Mouse (Mus musculus) lung, postnatal 10 days (tissue): ENCODE data around the gene Zfp780b.
"Not testable (repeated sequence)": the region's sequence is repeated elsewhere in the genome, so short reads cannot be mapped to it uniquely, and the experiment has no call there.

Experiments
- DNase-seq: peaks from one replicate; pipeline ENCODE4 v3.0.0; 2021

Zfp780b gene

DNA sequence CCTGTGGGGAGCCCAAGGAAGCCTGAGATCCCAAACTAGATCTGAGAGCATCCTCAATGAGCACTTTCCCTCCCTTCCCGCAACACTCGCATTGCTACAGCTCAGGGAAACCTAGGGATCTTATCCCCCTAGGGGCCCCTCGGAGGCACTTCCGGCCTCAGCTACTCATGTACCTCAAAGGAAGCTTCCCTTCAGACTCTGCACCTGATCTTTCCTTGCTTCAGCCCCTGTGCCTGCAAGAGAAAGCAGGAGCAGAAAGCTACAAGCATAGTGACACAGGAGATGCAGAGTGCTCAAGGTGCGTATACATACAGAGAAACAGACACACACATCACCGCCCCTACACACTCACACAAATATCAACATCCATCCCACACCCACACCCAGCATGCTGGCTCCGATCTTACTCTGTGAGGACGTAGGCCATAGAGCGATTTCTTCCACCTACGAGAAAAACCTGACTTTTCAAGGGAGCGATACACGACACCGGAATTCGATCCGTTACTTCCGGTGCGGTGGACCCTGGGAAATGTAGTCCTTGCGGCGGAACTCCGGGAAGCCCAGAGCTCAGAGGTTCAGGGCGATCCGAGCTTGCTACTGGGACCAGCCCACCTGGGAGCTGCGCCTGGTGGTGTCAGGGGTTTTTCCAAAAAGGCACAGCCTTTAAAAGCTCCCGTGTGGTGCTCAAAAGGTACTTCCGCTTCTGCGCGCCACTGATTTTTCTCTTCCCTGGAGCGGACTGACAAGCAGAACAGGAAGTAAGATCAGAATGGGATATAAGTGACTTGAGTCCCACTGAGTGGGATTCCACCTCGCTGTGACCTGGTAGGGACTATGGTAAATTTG lies at the start of gene Zfp780b:
TSS of gene Zfp780b (minus strand) at position 489 of the 846 bp plus-strand sequence.
- DNase-seq, result peak; percentile 77

DNA sequence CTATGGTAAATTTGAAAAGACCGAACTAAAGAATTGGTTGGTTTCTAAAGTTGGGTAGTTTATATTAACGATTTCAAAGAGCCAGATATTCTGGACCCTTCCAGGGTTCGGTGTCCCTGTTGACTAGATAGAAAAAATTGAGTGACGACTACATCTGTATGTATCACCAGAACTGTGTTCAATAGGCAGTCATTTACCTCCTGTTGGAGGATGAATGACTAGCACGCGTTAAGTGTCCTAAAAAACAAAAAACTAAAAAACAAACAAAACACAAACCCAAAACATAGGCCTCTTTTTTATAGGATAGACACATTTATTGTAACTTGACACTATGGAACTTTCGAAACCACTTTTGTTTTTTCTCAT lies 35.5 kb upstream of the Zfp780b start:
- no peak for DNase-seq

DNA sequence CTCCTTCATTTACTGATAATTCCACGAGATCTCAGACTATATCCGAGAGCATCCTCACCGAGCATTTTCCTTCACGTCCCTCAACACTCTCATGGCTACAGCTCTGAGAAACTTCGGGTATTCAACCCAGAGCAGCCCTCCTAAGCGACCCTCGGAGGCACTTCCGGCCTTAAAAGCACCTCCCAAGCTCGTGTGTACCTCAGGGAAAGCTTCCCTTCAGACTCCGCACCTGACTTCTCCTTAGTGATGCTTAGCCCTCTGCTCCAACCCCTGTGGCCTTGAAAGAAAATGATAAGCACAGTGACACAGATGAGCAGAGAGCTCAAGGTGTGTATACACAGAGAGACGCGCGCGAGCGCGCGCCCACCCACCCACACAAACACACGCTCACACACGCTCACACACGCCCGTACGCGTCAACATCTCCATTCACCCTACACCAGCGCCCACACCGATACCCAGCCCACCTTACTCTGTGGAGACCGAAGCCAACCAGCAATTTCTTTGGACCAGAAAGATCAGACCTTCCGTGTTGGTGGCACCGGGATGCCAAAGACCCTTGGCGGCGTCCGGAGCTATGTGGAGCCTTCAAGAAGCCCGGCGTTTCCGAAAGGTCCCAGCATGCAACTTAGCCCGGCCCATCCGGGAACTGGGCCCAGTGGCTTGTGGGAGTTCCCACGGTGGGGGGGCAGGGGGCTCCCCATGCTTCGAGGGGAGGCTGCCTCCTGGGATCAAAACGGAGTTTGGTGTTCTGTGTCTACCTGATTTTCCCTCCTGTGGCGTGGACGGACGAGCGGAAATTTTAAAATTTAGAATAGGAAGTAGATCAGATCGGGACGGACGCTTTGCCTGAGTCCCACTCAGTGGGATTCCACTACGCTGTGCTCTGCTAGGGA lies 34.8 kb upstream of the Zfp780b start, which contains the start of gene Zfp850:
TSS of gene Zfp850 (minus strand) at position 567 of the 896 bp plus-strand sequence.
- DNase-seq, result peak; percentile 88

DNA sequence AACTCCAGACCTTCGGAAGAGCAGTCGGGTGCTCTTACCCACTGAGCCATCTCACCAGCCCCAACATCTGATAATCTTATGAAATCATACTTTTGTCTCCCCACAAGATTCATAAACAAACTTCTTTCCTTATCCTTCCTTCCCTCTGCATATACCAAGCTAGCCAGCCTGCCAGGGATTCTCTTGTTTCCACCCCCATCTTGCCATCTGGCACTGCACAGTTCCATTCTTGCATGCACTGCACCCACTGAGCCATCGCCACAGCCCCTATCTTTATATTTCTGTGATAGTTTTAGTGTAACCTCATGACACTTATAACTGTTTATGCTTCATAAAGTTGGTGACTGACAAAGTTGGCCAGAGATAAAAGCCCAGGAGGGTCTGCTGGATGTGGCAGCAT lies 31.3 kb upstream of the Zfp780b start:
- DNase-seq, result no peak

DNA sequence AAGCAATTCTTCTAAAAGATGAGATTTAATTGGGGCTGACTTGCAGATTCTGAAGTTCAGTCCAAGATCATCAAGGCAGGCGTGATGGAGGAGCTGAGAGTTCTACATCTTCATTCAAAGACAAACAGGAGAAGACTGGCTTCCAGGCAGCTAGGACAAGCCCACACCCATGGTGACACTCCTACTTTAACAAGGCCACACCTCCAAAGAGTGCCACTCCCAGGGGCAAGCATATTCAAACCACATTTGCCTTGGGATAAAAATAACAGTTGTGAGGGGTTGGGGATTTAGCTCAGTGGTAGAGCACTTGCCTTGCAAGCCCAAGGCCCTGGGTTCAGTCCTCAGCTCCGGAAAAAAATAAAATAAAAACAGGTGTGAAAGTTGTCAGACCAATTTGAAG lies 3.2 kb upstream of the Zfp780b start:
- DNase-seq, result no peak

DNA sequence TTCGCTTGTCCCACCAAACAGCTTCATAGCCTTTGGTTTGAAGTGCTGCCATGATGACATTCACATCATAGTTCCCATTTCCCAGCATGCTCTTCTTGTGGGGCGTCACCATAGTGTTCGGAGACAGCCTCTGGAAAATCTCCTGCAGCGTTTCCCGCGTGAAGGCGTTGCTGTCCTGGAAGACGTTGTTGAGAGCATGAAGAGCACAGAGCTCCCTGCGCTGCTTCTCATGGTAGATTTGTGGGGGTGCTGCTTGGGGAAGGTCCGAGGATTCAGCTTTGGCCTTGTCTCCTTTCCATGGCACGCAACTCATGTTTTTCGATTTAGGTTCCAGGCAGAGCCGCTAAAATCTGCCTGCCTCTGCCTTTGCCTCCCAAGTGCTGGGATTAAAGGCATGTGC lies 29.5 kb downstream of the Zfp780b start:
- DNase-seq, result not testable (repeated sequence)

GRCm38 (mm10) chr7:27941869-27942268 lies 37.1 kb downstream of the Zfp780b start:
- DNase-seq, result peak; percentile 30

- not testable (repeated sequence) for DNase-seq
Observed at GRCm38 (mm10) chr7:27933800-27934158, 45.2 kb downstream of the Zfp780b start.

DNA sequence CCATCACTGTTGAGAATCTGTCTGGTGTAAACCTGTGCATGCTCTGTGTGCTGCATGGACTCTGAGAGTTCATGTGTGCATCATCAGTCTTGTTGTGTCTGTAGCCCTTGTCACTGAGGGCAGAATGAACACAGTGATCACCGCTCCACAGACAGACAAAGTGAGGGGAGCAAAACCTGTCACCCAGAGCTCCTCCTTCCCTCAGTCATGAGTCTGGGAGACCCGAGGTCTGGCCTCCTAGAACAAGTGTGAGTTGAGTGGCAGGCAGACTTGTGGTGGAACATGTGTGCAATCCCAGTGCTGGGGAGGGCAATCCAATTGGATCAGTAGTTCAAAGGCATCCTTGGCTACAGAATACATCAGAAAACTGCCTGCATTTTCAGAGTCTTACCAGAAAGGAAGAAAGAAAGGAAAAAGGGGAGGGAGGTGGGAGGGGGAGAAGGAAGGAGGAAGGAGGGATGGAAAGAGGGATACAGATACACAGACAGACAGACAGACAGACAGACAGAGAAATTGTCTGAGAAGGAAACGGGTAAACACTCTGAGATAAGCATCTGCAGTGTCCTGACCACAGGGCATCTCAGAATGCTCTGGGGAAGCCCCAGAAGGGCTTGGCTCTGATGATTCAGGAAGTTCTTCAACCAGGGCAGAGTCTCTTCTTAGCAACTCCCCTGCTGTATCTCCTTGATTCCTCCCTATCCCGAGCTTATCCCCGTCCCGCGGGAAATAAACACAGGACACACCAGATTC lies 45.7 kb downstream of the Zfp780b start:
- DNase-seq, result peak; percentile 17

- peak; percentile 81 for DNase-seq
Observed at GRCm38 (mm10) chr7:27928818-27929695, 49.9 kb downstream of the Zfp780b start, which contains the start of gene Zfp974. Gene Zfp974 (minus strand): TSS chr7:27929460.

DNA sequence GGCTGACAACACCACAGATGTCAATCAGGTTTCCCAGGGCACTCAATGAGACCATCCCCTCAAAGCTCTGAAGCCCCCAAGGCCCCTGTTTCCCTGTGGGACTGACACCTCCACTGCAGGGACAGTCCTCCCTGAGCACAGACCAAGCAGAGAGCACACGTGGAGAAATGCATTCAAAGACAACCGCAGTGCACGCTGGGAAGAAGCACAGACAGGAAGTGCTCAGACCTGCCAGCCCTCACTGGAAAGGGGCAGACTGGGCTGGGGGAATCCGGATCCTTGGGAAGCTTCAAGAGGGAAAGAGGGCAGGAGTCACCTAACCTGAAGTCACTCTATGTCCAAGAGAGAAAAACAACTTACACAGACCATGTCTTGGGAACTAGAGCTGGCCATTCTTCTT lies 51.9 kb downstream of the Zfp780b start:
- not testable (repeated sequence) for DNase-seq

DNA sequence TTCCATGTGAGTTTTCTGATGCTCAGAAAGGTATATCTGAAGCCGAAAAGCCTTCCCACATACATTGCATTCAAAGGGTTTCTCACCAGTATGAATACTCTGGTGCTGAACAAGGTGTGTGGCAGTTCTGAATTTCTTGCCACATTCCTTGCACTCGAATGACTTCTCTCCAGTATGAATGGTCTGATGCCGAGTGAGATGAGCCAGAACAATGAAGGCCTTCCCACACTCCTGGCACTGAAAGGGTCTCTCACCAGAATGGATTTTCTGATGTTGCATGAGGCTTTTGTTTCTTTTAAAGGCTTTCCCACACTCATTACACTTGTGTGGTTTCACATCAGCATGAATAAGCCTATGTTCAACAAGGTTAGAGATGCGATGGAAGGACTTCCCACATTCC lies 68.0 kb downstream of the Zfp780b start:
- not testable (repeated sequence) for DNase-seq
